Mouse (Mus musculus): ENCODE data around the gene Fzd2.
"Not testable (repeated sequence)": the region's sequence is repeated elsewhere in the genome, so short reads cannot be mapped to it uniquely, and the experiment has no call there.

Gene Fzd2

GRCm38 (mm10) chr11:102604010-102604584 lies at the start of gene Fzd2:
Gene Fzd2 (plus strand): TSS chr11:102604396.
- DNase-seq, result peak; percentile 80

- no peak for DNase-seq
Observed at GRCm38 (mm10) chr11:102555400-102556030, 48.7 kb upstream of the Fzd2 start.

GRCm38 (mm10) chr11:102556031-102556715 lies 48.0 kb upstream of the Fzd2 start, which contains the start of gene Gpatch8:
Gene Gpatch8 (minus strand): TSS chr11:102556392.
- DNase-seq, result peak; percentile 94

- DNase-seq, result no peak
Observed at GRCm38 (mm10) chr11:102556716-102557074, 47.5 kb upstream of the Fzd2 start.

DNA sequence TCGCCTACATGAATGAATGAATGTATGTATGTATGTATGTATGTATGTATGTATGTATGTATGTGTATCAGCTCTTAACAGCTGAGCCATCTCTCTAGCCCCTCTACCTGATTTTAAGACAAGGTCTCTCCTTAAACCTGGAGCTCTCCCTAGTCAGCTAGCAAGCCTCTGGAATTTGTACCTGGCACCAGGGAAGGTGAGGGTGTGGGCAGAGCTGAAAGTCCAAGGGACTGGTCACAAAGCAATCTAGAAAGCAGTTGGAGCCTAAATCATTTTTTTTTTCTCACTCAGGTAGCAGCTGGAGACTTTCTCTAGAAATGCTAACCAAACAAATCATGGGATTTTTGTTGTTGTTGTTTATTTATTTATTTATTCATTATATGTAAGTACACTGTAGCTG lies 46.8 kb upstream of the Fzd2 start:
- no peak for DNase-seq

DNA sequence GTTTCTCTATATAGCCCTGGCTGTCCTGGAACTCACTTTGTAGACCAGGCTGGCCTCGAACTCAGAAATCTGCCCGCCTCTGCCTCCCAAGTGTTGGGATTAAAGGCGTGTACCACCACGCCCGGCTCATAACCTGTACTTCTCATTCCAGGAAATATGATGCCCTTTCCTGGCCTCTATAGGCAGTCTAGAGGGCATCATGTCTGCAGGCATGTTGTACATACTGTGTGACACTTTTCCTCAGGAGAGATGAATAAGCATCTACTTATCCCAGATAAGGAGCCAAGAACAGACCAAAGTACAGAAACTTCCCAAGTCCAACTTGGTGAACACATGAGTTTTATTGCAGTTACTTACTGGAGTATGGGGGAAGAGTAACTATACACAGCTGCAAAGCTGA lies 45.5 kb upstream of the Fzd2 start:
- no peak for DNase-seq

DNA sequence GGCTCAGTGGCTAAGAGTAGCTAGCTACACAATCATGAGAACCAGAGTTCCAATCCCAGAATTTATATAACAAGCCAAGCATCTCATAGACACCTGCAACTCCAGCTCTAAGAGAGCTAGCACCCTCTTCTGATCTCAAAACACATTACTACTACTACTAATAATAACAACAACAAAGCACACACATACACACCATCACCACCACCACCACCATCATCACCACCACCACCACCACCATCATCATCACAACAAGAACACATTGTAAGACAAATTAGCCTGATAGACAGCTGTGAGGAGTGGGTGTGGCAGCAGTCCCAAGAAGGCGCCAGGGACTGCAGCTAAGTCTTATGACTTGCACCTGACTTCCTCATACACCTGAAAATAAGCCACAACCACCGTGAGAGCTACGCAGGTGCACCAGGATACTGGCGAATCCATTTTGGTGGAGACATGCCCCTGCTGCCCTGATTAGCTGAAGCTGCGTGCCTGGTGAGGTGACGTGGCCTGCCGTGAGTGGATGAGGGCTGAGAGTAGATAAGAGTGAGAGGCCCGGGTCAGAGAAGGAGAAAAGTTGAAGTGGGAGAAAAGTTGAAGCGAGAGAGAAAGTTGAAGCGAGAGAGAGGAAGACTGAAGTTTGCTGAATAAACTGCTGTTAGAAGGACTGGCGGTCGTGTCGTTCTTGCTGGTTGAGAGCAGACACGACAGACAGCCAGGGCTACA lies 39.1 kb upstream of the Fzd2 start:
- not testable (repeated sequence) for DNase-seq

DNA sequence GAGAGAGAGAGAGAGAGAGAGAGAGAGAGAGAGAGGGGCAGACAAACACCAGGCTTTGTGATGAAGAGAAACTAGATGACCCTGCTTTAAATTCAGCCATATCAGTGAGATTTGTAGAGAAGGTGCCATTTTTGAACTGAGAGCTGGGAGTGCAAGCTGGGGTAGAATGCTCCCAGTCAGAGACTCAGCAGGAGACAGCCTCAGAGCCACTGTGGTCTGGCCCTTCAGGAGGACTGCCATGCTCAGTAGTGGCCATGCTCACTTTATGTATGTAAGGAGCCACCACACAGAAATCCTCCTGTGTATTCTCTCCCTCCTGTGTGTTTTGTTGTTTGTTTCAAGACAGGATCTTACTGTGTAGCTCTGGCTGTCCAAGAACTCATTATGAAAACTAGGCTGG lies 38.5 kb upstream of the Fzd2 start:
- no peak for DNase-seq

- DNase-seq, result no peak
Observed at GRCm38 (mm10) chr11:102566290-102566689, 37.9 kb upstream of the Fzd2 start.

DNA sequence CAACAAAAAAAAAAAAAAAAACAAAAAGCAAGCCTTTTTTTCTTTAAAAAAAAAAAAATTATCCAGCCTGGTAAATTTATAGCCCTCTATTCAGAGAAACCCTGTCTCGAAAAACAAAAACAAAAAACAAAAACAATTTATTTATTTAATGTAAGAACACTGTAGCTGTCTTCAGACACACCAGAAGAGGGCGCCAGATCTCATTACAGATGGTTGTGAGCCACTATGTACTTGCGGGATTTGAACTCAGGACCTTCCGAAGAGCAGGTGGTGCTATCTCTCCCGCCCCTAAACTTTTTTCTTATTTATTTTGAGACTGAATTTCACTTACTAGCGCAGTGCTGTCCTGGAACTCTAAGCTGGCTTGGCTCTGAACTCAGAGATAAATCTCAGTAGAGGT lies 37.0 kb upstream of the Fzd2 start:
- DNase-seq, result no peak

DNA sequence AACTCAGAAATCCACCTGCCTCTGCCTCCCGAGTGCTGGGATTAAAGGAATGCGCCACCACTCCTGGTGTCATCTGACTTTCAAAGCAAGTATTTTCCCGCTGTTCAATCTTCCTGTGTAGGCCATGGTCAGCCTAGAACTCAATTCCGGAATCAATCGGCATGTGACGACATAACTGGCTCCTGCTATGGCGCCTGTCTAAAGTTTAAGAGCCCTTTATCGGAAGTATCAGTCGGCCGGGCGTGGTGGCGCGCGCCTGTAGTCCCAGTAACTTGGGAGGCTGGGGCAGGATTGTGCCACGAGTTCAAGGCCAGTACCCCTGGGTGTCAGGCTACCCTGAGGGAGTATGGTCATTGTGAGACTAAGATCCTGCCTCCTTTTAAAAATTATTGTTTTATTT lies 36.5 kb upstream of the Fzd2 start:
- no peak for DNase-seq

DNA sequence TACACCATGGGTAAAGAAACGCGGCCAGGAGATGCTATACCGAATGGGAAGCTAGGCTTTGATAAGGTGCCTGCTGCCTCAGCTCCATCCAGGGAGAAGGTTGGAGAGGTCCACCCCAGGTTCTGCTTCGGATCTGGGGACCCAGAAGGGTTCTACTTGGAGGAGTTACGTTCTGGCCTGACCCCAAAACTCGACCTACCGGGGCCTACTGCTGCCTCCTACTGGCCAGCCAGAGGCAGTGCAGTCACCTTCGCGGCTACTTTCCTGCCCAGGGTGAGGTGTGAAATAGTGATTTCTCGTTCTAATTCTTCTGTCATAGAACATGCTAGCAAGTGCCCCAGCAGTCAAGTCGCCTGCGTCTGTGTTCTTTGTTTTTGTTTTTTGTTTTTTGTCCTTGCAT lies 36.0 kb upstream of the Fzd2 start:
- DNase-seq, result no peak

DNA sequence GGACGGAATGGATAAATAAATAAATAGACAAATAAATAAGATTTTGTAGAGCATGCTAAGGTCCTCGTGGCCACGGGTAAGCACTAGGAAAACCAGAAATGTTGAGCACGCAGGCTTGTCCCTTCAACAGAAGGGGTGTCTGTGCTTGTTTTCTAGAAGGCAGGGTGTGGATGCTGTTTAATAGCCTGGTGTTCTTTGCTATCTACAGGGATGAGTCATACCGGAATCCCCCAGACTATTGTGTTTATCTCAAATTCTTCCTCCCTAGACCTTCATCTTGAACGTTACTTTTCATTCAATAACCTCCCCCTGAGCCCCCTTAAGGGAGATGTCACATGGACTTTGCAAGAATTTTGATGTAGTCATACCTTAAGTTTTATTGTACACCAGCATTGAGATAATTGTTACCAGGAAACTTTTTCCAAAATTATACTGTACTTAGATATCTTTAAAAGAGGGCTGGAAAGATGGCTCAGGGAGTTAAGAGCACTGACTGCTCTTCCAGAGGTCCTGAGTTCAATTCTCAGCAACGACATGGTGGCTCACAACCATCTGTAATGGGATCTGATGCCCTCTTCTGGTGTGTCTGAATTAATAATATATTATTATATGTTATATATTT lies 35.3 kb upstream of the Fzd2 start:
- no peak for DNase-seq

- peak; percentile 94 for DNase-seq
Observed at GRCm38 (mm10) chr11:102572866-102573663, 31.1 kb upstream of the Fzd2 start.

GRCm38 (mm10) chr11:102575034-102575433 lies 29.2 kb upstream of the Fzd2 start:
- DNase-seq, result no peak

DNA sequence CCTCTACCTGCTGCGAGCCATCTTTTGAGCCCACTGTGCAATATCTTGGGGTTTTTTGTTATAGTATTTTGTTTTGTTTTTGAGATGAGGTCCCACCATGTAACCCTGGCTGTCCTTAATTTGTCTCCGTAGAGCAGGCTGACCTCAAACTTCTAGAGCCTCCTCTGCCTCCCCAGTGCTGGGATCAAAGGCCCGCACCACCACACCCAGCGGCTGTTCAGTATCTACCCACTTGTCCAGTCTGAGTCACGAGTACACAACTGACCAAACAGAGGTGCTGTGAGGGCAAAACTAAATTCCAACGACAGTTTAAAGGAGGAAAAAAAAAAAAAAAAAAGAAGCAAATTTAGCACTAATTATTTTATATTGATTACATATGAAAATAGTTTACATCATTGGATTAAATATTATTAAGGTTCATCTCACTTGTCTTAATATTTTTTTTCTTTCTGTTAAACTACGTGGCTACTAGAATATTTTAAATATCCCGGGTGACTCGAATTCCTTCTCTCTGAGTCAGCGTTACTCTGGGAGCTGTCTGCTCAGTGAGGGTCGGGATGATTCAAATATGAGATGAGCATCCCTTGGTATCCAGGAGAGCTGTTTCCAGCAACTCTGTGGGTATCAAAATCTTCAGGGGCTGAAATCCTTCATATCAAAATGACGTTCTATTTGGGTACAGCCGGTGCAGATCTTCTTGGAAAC lies 28.0 kb upstream of the Fzd2 start:
- no peak for DNase-seq

DNA sequence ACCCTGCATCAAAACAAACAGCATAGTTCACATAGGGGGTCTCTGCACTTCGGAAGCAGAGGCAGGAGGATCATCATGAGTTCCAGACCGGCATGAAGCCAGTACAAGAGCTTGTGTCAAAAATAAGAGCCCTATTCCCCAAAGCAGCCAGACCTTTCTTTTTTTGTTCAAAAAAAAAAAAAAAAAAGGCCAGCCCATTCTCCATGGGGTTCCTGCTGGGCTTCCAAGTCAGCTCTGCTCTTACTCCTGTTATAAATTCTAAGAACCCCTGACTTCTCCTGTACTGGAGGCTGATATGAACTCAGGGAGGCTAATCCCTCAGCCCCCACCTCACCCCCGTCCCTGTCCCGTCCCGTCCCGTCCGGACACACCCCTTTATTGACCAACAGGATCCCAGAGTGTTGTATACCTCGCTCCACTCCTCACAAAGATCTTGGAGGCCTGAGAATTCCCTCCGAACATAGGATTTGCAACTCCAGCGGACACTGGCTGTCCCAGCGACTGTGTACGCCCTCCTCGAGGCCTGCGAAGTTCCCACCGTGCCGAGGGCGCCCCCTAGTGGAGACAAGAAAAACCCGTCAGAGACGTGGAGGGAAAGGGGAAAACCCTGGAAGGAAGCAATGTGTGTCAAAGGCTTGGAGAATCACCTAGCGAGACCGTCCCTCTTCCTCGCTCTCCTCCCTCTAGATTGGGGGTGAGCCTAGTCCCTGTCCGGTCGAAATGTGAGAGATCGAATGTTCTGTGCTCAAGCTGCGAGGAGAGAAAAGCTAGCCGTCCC lies 25.7 kb upstream of the Fzd2 start:
- DNase-seq, result peak; percentile 91

DNA sequence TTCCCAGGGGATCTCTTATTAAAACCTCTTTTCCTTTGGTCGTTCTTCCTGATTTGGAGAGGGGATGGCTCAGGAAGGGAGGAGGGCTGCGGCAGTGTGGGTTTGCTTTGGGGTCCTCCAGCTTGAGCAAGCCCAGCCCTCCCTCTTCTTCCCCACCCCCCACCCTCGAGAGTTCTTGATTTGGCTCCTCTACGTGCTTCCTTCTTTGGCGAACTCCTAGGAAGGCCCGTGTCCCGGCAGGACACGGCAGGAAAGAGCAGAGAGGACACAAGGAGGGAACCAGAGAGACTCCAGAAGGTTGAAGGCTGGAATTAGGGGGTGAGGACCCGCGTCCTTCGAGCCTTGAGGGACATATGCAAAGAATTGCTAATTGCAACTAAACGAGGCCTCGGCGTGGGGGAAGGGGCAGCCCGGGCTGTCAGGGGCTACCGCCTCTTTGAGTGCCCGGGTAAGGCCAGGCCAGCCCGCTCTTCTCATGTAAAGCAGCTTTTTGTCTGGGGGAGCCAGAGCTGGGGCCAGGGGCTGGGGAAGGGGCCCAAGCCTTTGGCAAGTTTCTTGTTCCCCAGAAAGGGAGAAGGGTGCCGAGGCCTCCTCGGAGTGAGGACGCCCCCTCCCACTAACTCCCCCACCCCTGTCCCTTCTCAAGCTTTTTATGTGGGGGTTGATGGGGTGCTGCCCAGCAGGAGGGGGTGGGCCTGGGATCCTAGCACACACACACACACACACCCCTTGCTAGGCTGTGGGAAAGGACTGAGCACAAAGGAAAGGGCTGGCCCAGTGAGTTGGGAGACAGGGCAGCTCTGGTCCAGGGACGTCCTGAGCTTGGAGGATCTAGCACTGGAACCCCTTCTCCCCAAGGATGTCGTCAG lies 24.8 kb upstream of the Fzd2 start, which contains the start of gene Gm11627:
Gm11627 (minus strand) TSS at position 297 of the 869 bp plus-strand sequence.
- no peak for DNase-seq

GRCm38 (mm10) chr11:102580034-102580330 lies 24.2 kb upstream of the Fzd2 start:
- no peak for DNase-seq

All from lung, postnatal 14 days (tissue).